In the genomic region with DNA sequence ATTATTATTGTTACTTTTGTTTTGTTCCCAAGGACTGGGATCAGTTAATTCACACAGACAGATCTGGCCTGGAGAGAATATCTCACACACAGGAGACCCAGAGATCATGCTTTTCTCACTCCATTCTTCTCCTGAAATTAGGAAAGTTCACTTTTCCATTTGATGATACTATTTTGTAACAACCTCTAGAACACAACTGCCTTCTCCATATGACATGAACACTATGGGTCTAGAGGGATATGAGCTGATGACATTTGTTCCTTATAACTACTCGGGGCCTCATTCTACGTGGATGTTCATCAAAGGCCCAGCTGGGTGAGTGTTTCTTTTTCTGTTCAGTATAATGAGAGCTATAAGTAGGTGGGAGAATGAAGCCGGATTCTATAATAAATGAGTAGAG, we compare ENCODE assay signal across 33 mouse cellular contexts. TPM values are rescaled to one million over a fixed set of nuclear protein-coding genes. Genes with fewer than 3 reads are reported as not detected.
"Had no signal": no experiment of that assay in that cellular context is flagged by ENCODE, and none has a peak within 500 bp of the region (broad histone marks: within the 10 kb centered on the region; RNA-seq: fewer than 3 reads in every experiment).

A gene (plus strand): TSS at position 301 of the 400 bp plus-strand sequence.

- H3K27ac ChIP-seq: embryonic facial prominence, embryonic 10.5 days; embryonic facial prominence, embryonic 12.5 days; embryonic facial prominence, embryonic 13.5 days; embryonic facial prominence, embryonic 15.5 days; forebrain, embryonic 10.5 days; forebrain, embryonic 12.5 days; forebrain, embryonic 13.5 days; forebrain, embryonic 15.5 days; gastrocnemius, adult 2 months; heart, adult 2 months had no signal

- H3K9me3 ChIP-seq: embryonic facial prominence, embryonic 10.5 days; embryonic facial prominence, embryonic 12.5 days; embryonic facial prominence, embryonic 13.5 days; embryonic facial prominence, embryonic 15.5 days; forebrain, embryonic 10.5 days; forebrain, embryonic 12.5 days; forebrain, embryonic 13.5 days; forebrain, embryonic 15.5 days had no signal

- H3K27me3 ChIP-seq: embryonic facial prominence, embryonic 12.5 days; embryonic facial prominence, embryonic 13.5 days; embryonic facial prominence, embryonic 15.5 days; forebrain, embryonic 12.5 days; forebrain, embryonic 13.5 days; forebrain, embryonic 15.5 days had no signal

- H3K36me3 ChIP-seq: embryonic facial prominence, embryonic 10.5 days; embryonic facial prominence, embryonic 12.5 days; embryonic facial prominence, embryonic 13.5 days; embryonic facial prominence, embryonic 15.5 days; forebrain, embryonic 10.5 days; forebrain, embryonic 12.5 days; forebrain, embryonic 15.5 days had no signal

- DNase-seq: cerebellum, adult 8-10 months; cerebellum, adult 9-10 months; cerebellum, adult 9-11 months; cerebellum, postnatal 10 days; cerebellum, postnatal 14 days; cerebellum, postnatal 25 days; cerebellum, postnatal 36 days; embryo, embryonic 11 days; forebrain, postnatal 0 days; gastrocnemius, adult 2 months; gastrocnemius, postnatal 10 days; gastrocnemius, postnatal 14 days; gastrocnemius, postnatal 25 days; gastrocnemius, postnatal 36 days; heart, adult 18-20 months; heart, adult 2 months had no signal

- H3K4me3 ChIP-seq: embryonic facial prominence, embryonic 10.5 days; embryonic facial prominence, embryonic 12.5 days; embryonic facial prominence, embryonic 13.5 days; embryonic facial prominence, embryonic 15.5 days; erythroblast, embryonic 14.5 days; forebrain, embryonic 10.5 days; forebrain, embryonic 12.5 days; forebrain, embryonic 13.5 days; forebrain, embryonic 15.5 days; gastrocnemius, adult 2 months; heart, adult 2 months had no signal

- H3K4me1 ChIP-seq: embryonic facial prominence, embryonic 10.5 days; embryonic facial prominence, embryonic 12.5 days; embryonic facial prominence, embryonic 13.5 days; embryonic facial prominence, embryonic 15.5 days; forebrain, embryonic 10.5 days; forebrain, embryonic 12.5 days; forebrain, embryonic 13.5 days; forebrain, embryonic 15.5 days had no signal

RNA-seq across cellular contexts. Expression of the gene that starts here (rescaled TPM):
- polyA plus RNA-seq: cortical plate, adult 2 months; embryonic facial prominence, embryonic 10.5 days; embryonic facial prominence, embryonic 11.5 days; embryonic facial prominence, embryonic 12.5 days; embryonic facial prominence, embryonic 13.5 days; embryonic facial prominence, embryonic 14.5 days; embryonic facial prominence, embryonic 15.5 days; erythroblast, embryonic 14.5 days; forebrain, embryonic 10.5 days; forebrain, embryonic 11.5 days; forebrain, embryonic 12.5 days; forebrain, embryonic 13.5 days; forebrain, embryonic 14.5 days; forebrain, embryonic 15.5 days; forebrain, embryonic 16.5 days; forebrain, postnatal 0 days; frontal cortex, adult 2 months; gonadal fat pad, adult 2 months; heart, adult 2 months had no signal
